Mouse (Mus musculus) left cerebral cortex, adult 2 months (tissue): ENCODE results near the gene Emp1. TPM values are rescaled to one million over a fixed set of nuclear protein-coding genes. Genes with fewer than 3 reads are reported as not detected.

Experiments used
- DNase-seq, 2 experiments: peaks; one replicate each; pipeline ENCODE4 v3.0.0; 2021 to 2022; ENCODE audit warnings: low spot score in 2 of 2, mixed read lengths in 1 of 2; ENCODE audit errors: extremely low spot score in 1 of 2
- H3K27ac ChIP-seq: fragments of 200-600 bp; 2 replicates; pipeline ENCODE4 v1.8.1; 2022
- H3K4me3 ChIP-seq: fragments of 200-600 bp; 2 replicates; pipeline ENCODE4 v1.8.1; 2022
- CTCF ChIP-seq: fragments of 200-600 bp; IDR thresholded peaks from 2 replicates; pipeline ENCODE4 v1.8.1; 2022; ENCODE audit warnings: antibody characterized with exemption, mild to moderate bottlenecking, moderate library complexity
- intact Hi-C: fragments of 180-260 bp; cut with DNase I; formaldehyde crosslinking; loops from one replicate; pipeline ENCODE4 v1.15.1; 2025
- total RNA-seq, 2 experiments: library from RNA; stranded (reverse); gene quantifications; 2 replicates each; pipeline ENCODE4 v1.2.3; 2021

Emp1 gene
- total RNA-seq, 2 experiments from 2014 or later = 2.6 TPM

- no peak overlapping the region for H3K27ac ChIP-seq
- no peak for TF ChIP-seq CTCF
- DNase-seq = no peak
- no peak overlapping the region for H3K4me3 ChIP-seq
- intact Hi-C loops = no loop called here
Measured at GRCm38 (mm10) chr6:135333994-135334651, 28.2 kb upstream of the Emp1 start.

- H3K4me3 ChIP-seq = no peak overlapping the region
- no peak overlapping the region for H3K27ac ChIP-seq
- intact Hi-C loops = no loop called here
- DNase-seq = no peak
- no peak for TF ChIP-seq CTCF
Measured at GRCm38 (mm10) chr6:135336376-135336775, 26.0 kb upstream of the Emp1 start.

GRCm38 (mm10) chr6:135340355-135341075, 21.8 kb upstream of the Emp1 start:
- DNase-seq = no peak
- intact Hi-C loops = no loop called here
- Histone ChIP-seq H3K27ac (peak overlapping the region; percentile 47; the same call in 1 of the 2 replicates), H3K4me3 (no peak overlapping the region)
- no peak for TF ChIP-seq CTCF

- peak overlapping the region; percentile 25; the same call in 1 of the 2 replicates for H3K27ac ChIP-seq
- H3K4me3 ChIP-seq = no peak overlapping the region
- intact Hi-C loops = no loop called here
- no peak for TF ChIP-seq CTCF
- DNase-seq = no peak
Measured at GRCm38 (mm10) chr6:135341076-135341378, 21.3 kb upstream of the Emp1 start.

GRCm38 (mm10) chr6:135351638-135352302, 10.6 kb upstream of the Emp1 start:
- no peak overlapping the region for H3K4me3 ChIP-seq
- intact Hi-C loops = no loop called here
- H3K27ac ChIP-seq = no peak overlapping the region
- DNase-seq = no peak
- TF ChIP-seq CTCF = no peak

- TF ChIP-seq CTCF = no peak
- H3K27ac ChIP-seq = no peak overlapping the region
- no peak for DNase-seq
- intact Hi-C loops = no loop called here
- no peak overlapping the region for H3K4me3 ChIP-seq
Measured at GRCm38 (mm10) chr6:135352537-135352936, 9.8 kb upstream of the Emp1 start.

- Histone ChIP-seq H3K27ac (no peak overlapping the region), H3K4me3 (no peak overlapping the region)
- intact Hi-C loops = loop anchor here (1.0 kb wide), 1 partner anchor 10 kb away; no protein-coding TSS in a partner anchor
- no peak for DNase-seq
- TF ChIP-seq CTCF = no peak
Measured at GRCm38 (mm10) chr6:135354953-135355352, 7.4 kb upstream of the Emp1 start.

GRCm38 (mm10) chr6:135360331-135360730, 2.0 kb upstream of the Emp1 start:
- intact Hi-C loops = no loop called here
- no peak for DNase-seq
- no peak overlapping the region for H3K27ac ChIP-seq
- no peak overlapping the region for H3K4me3 ChIP-seq
- TF ChIP-seq CTCF = no peak

GRCm38 (mm10) chr6:135362098-135362458, 267 bp upstream of the Emp1 start:
- intact Hi-C loops = no loop called here
- Histone ChIP-seq H3K27ac (no peak overlapping the region), H3K4me3 (no peak overlapping the region)
- DNase-seq = no peak
- TF ChIP-seq CTCF = no peak

- no peak for DNase-seq
- TF ChIP-seq CTCF = no peak
- intact Hi-C loops = no loop called here
- Histone ChIP-seq H3K4me3 (no peak overlapping the region), H3K27ac (no peak overlapping the region)
Measured at GRCm38 (mm10) chr6:135363344-135364040, 1.1 kb downstream of the Emp1 start.

- Histone ChIP-seq H3K4me3 (no peak overlapping the region), H3K27ac (no peak overlapping the region)
- intact Hi-C loops = no loop called here
- no peak for TF ChIP-seq CTCF
- no peak for DNase-seq
Measured at GRCm38 (mm10) chr6:135364041-135364745, 1.8 kb downstream of the Emp1 start.
